Mouse (Mus musculus): Measurements from ENCODE around the gene Alb. TPM values are rescaled to one million over a fixed set of nuclear protein-coding genes. Genes with fewer than 3 reads are reported as not detected.

Alb gene
- polyA plus RNA-seq (2015; fragmentation: Nextera tagmentation; extraction: Ambion mirVana): 0.62 TPM in 1 of 2 replicates, not detected in the other

DNA sequence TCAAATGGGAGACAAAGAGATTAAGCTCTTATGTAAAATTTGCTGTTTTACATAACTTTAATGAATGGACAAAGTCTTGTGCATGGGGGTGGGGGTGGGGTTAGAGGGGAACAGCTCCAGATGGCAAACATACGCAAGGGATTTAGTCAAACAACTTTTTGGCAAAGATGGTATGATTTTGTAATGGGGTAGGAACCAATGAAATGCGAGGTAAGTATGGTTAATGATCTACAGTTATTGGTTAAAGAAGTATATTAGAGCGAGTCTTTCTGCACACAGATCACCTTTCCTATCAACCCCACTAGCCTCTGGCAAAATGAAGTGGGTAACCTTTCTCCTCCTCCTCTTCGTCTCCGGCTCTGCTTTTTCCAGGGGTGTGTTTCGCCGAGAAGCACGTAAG is at the start of gene Alb:
Gene Alb, plus strand, starts transcription at position 279 of the 400 bp plus-strand sequence.
- H3K4me2 ChIP-seq (replicated peaks): no peak within 1 kb of the TSS
- H3K27me3 ChIP-seq: no peaks in the 10 kb centered on the region
- no peaks in the 10 kb centered on the region for H3K36me3 ChIP-seq
- no peaks in the 10 kb centered on the region for H3K9me3 ChIP-seq
- H3K27ac ChIP-seq: no peak within 1 kb of the TSS
- no peaks in the 10 kb centered on the region for H3K4me1 ChIP-seq (replicated peaks)
- 92% methylated on average over 8 of the region's 8 CpGs for WGBS
- ATAC-seq: no peak
- no peak within 1 kb of the TSS for H3K9ac ChIP-seq (replicated peaks)
- H3K4me3 ChIP-seq (replicated peaks): no peak within 1 kb of the TSS

DNA sequence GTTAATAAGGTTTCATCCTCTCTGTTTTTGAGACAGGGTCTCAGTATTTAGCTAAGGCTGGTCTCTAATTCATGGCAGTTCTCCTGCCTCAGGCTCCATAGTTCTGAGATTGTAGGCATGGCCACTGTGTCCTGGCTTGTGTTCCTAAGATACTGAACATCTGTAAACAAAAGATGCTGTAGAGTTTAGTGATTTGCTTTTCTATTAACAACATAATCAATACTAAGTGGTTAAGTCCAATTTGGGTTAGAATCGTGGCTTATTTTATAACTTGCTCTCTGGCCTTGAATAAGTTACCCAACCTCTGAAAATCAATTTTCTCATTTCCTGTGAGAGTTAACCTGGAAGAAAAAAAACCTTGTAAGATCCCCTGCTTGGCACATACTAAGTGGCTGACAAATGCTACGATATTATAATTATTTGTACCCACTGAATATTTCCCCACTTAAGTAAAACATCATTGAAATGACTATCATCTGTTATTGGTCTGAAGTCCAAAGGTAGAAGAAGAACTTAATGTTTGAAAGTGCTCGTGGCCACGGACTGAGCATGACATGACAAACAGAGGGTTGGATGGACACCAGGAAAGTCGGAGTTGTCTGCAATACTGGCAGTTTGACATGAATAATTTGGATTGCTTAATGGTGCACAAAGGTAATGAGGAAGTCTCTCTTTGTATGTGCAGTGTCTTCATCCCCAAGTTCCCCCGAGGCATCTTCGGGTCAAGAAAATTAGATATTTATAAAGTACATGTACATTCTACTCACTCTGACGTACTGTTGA is 46.4 kb upstream of the Alb start:
- no peak for ATAC-seq
- Histone ChIP-seq H3K9ac (replicated peaks) (no peak overlapping the region), H3K36me3 (no peaks in the 10 kb centered on the region), H3K27ac (no peak overlapping the region), H3K27me3 (no peaks in the 10 kb centered on the region), H3K9me3 (no peaks in the 10 kb centered on the region), H3K4me3 (replicated peaks) (no peak overlapping the region), H3K4me2 (replicated peaks) (no peak overlapping the region), H3K4me1 (replicated peaks) (no peaks in the 10 kb centered on the region; the same call in 1 of the 2 replicates)
- WGBS: 85% methylated on average over 8 of the region's 8 CpGs

DNA sequence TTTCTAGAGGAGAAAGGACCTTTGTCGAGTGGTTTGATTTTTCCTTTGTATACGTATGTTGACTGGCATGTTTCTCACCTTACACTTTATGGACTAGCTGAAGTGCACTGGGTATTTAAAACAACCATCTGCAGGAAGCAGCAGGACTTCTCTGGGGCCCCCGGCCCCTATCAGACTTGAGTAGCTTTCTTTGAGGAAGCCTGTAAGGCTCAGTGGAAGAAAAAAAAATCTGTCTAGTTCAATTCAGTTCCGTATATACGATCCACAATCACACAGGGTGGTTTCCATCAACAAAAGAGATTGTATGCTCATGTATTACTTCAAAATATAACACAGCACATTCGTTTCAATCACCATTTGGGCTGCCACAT is 45.8 kb upstream of the Alb start:
- H3K4me2 ChIP-seq (replicated peaks): no peak overlapping the region
- no peaks in the 10 kb centered on the region for H3K36me3 ChIP-seq
- no peaks in the 10 kb centered on the region for H3K27me3 ChIP-seq
- no peaks in the 10 kb centered on the region for H3K9me3 ChIP-seq
- no peak overlapping the region for H3K4me3 ChIP-seq (replicated peaks)
- no peak for ATAC-seq
- H3K9ac ChIP-seq (replicated peaks): no peak overlapping the region
- 57% methylated on average over 6 of the region's 6 CpGs for WGBS
- H3K27ac ChIP-seq: no peak overlapping the region
- H3K4me1 ChIP-seq (replicated peaks): no peaks in the 10 kb centered on the region; the same call in 1 of the 2 replicates

- no peak for ATAC-seq
- Histone ChIP-seq H3K4me1 (replicated peaks) (no peaks in the 10 kb centered on the region), H3K4me3 (replicated peaks) (no peak overlapping the region), H3K4me2 (replicated peaks) (no peak overlapping the region), H3K9me3 (no peaks in the 10 kb centered on the region), H3K27ac (no peak overlapping the region), H3K27me3 (no peaks in the 10 kb centered on the region), H3K9ac (replicated peaks) (no peak overlapping the region), H3K36me3 (no peaks in the 10 kb centered on the region)
- 82% methylated on average over 5 of the region's 5 CpGs for WGBS
Observed at GRCm38 (mm10) chr5:90424625-90425024, 36.1 kb upstream of the Alb start.

GRCm38 (mm10) chr5:90425191-90425590 is 35.5 kb upstream of the Alb start:
- Histone ChIP-seq H3K27ac (no peak overlapping the region), H3K36me3 (no peaks in the 10 kb centered on the region), H3K4me1 (replicated peaks) (no peaks in the 10 kb centered on the region), H3K27me3 (no peaks in the 10 kb centered on the region), H3K4me2 (replicated peaks) (no peak overlapping the region), H3K9ac (replicated peaks) (no peak overlapping the region), H3K4me3 (replicated peaks) (no peak overlapping the region), H3K9me3 (no peaks in the 10 kb centered on the region)
- ATAC-seq: no peak
- WGBS: 84% methylated on average over 3 of the region's 3 CpGs

- no peaks in the 10 kb centered on the region for H3K4me1 ChIP-seq (replicated peaks)
- H3K36me3 ChIP-seq: no peaks in the 10 kb centered on the region
- 91% methylated on average over 9 of the region's 9 CpGs for WGBS
- no peak overlapping the region for H3K9ac ChIP-seq (replicated peaks)
- no peaks in the 10 kb centered on the region for H3K9me3 ChIP-seq
- H3K27me3 ChIP-seq: no peaks in the 10 kb centered on the region
- H3K4me2 ChIP-seq (replicated peaks): no peak overlapping the region
- no peak for ATAC-seq
- H3K27ac ChIP-seq: no peak overlapping the region
- no peak overlapping the region for H3K4me3 ChIP-seq (replicated peaks)
Observed at GRCm38 (mm10) chr5:90431053-90431452, 29.6 kb upstream of the Alb start.

GRCm38 (mm10) chr5:90439157-90439556 is 21.5 kb upstream of the Alb start:
- Histone ChIP-seq H3K9ac (replicated peaks) (no peak overlapping the region), H3K27me3 (no peaks in the 10 kb centered on the region), H3K9me3 (no peaks in the 10 kb centered on the region), H3K4me3 (replicated peaks) (no peak overlapping the region), H3K27ac (no peak overlapping the region), H3K4me2 (replicated peaks) (no peak overlapping the region), H3K36me3 (no peaks in the 10 kb centered on the region), H3K4me1 (replicated peaks) (no peaks in the 10 kb centered on the region)
- WGBS: 81% methylated on average over 4 of the region's 4 CpGs
- ATAC-seq: no peak

DNA sequence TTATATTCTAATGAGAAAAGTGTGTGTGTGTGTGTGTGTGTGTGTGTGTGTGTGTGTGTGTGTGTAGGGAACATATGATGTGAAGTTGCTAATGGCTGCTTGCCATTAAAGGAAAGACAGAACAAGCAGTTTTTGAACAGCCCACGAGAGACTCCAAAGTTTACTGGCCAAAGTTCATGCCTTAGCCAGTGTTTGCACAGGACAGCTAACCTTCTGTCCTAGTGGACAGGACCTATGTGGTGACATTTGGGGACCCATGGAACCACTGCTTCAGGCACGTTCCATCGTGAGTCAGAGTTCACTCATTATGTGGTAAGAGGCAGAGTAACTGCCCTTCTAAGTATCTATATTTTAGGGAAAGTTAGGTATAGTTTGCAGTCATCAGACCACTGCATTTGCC is 13.1 kb upstream of the Alb start:
- no peak overlapping the region for H3K27ac ChIP-seq
- H3K4me2 ChIP-seq (replicated peaks): no peak overlapping the region
- no peaks in the 10 kb centered on the region for H3K9me3 ChIP-seq
- 91% methylated on average over 3 of the region's 3 CpGs for WGBS
- H3K4me3 ChIP-seq (replicated peaks): no peak overlapping the region
- H3K9ac ChIP-seq (replicated peaks): no peak overlapping the region
- no peaks in the 10 kb centered on the region for H3K27me3 ChIP-seq
- H3K4me1 ChIP-seq (replicated peaks): no peaks in the 10 kb centered on the region
- ATAC-seq: no peak
- no peaks in the 10 kb centered on the region for H3K36me3 ChIP-seq

DNA sequence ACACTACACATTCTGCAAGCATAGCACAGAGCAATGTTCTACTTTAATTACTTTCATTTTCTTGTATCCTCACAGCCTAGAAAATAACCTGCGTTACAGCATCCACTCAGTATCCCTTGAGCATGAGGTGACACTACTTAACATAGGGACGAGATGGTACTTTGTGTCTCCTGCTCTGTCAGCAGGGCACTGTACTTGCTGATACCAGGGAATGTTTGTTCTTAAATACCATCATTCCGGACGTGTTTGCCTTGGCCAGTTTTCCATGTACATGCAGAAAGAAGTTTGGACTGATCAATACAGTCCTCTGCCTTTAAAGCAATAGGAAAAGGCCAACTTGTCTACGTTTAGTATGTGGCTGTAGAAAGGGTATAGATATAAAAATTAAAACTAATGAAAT is 10.7 kb upstream of the Alb start:
- ATAC-seq: no peak
- H3K4me3 ChIP-seq (replicated peaks): no peak overlapping the region
- H3K36me3 ChIP-seq: no peaks in the 10 kb centered on the region
- H3K4me2 ChIP-seq (replicated peaks): no peak overlapping the region
- no peaks in the 10 kb centered on the region for H3K9me3 ChIP-seq
- H3K27me3 ChIP-seq: no peaks in the 10 kb centered on the region
- H3K9ac ChIP-seq (replicated peaks): no peak overlapping the region
- WGBS: 91% methylated on average over 5 of the region's 5 CpGs
- no peak overlapping the region for H3K27ac ChIP-seq
- H3K4me1 ChIP-seq (replicated peaks): no peaks in the 10 kb centered on the region

DNA sequence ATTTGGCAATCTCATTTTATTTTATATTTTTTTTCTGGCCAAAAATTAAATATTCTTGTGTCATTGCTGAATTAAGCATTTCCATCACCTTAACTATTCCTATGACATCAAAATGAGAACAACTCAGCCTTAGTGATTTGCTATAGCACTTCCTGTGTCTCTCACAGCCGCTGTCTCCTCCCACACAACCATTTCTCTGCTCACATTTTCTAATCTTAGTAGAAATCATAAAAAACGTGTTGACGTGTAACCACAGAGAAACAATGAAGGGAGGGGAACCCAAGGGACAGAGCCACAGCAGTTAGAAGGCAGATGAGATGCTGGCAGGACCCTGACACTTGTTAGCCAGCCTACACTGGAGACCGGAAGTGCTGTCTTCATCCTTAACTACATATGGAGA is 8.0 kb upstream of the Alb start:
- Histone ChIP-seq H3K9me3 (no peaks in the 10 kb centered on the region), H3K27me3 (no peaks in the 10 kb centered on the region), H3K27ac (no peak overlapping the region), H3K9ac (replicated peaks) (no peak overlapping the region), H3K4me1 (replicated peaks) (no peaks in the 10 kb centered on the region), H3K4me2 (replicated peaks) (no peak overlapping the region), H3K4me3 (replicated peaks) (no peak overlapping the region), H3K36me3 (no peaks in the 10 kb centered on the region)
- WGBS: 83% methylated on average over 4 of the region's 4 CpGs
- ATAC-seq: no peak

DNA sequence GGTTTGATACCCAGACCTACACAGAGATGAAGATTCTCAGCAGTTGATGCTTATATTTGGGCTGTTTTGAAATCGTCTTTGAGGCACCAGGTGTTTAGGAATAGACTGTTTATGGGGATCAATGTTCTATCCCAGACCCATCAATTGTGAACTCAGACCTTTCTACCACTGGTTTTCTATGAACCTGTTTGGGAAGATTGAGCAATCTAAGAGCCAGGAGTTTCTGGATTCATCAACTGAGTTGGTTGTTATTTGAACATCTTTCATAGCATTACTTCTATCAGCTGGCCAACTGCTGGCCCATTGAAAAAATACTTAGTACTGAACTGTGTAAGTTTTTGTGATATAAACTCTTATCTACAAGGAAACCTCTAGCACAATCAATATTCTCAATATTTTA is 3.5 kb upstream of the Alb start:
- no peaks in the 10 kb centered on the region for H3K9me3 ChIP-seq
- H3K27me3 ChIP-seq: no peaks in the 10 kb centered on the region
- no peak for ATAC-seq
- no peak overlapping the region for H3K9ac ChIP-seq (replicated peaks)
- H3K4me1 ChIP-seq (replicated peaks): no peaks in the 10 kb centered on the region
- 87% methylated on average over 1 of the region's 1 CpGs for WGBS
- no peak overlapping the region for H3K4me2 ChIP-seq (replicated peaks)
- no peak overlapping the region for H3K27ac ChIP-seq
- H3K4me3 ChIP-seq (replicated peaks): no peak overlapping the region
- no peaks in the 10 kb centered on the region for H3K36me3 ChIP-seq

GRCm38 (mm10) chr5:90458727-90459126 is 2.0 kb upstream of the Alb start:
- Histone ChIP-seq H3K4me1 (replicated peaks) (no peaks in the 10 kb centered on the region), H3K27me3 (no peaks in the 10 kb centered on the region), H3K4me2 (replicated peaks) (no peak overlapping the region), H3K36me3 (no peaks in the 10 kb centered on the region), H3K9ac (replicated peaks) (no peak overlapping the region), H3K4me3 (replicated peaks) (no peak overlapping the region), H3K27ac (no peak overlapping the region), H3K9me3 (no peaks in the 10 kb centered on the region)
- ATAC-seq: no peak
- WGBS: 81% methylated on average over 5 of the region's 5 CpGs

GRCm38 (mm10) chr5:90466806-90467205 is 6.1 kb downstream of the Alb start:
- Histone ChIP-seq H3K27me3 (no peaks in the 10 kb centered on the region), H3K4me2 (replicated peaks) (no peak overlapping the region), H3K27ac (no peak overlapping the region), H3K36me3 (no peaks in the 10 kb centered on the region), H3K9me3 (no peaks in the 10 kb centered on the region), H3K4me3 (replicated peaks) (no peak overlapping the region), H3K9ac (replicated peaks) (no peak overlapping the region), H3K4me1 (replicated peaks) (no peaks in the 10 kb centered on the region)
- no peak for ATAC-seq
- 71% methylated on average over 4 of the region's 4 CpGs for WGBS
